Mouse (Mus musculus): ENCODE results near the gene H6pd. TPM values are rescaled to one million over a fixed set of nuclear protein-coding genes. Genes with fewer than 3 reads are reported as not detected.
"Not testable (repeated sequence)": the region's sequence is repeated elsewhere in the genome, so short reads cannot be mapped to it uniquely, and the experiment has no call there.

Gene H6pd
- polyA plus RNA-seq (2016; fragmentation: Nextera tagmentation; extraction: Ambion mirVana), result 2.8 and 3.0 TPM in 2 replicates

DNA sequence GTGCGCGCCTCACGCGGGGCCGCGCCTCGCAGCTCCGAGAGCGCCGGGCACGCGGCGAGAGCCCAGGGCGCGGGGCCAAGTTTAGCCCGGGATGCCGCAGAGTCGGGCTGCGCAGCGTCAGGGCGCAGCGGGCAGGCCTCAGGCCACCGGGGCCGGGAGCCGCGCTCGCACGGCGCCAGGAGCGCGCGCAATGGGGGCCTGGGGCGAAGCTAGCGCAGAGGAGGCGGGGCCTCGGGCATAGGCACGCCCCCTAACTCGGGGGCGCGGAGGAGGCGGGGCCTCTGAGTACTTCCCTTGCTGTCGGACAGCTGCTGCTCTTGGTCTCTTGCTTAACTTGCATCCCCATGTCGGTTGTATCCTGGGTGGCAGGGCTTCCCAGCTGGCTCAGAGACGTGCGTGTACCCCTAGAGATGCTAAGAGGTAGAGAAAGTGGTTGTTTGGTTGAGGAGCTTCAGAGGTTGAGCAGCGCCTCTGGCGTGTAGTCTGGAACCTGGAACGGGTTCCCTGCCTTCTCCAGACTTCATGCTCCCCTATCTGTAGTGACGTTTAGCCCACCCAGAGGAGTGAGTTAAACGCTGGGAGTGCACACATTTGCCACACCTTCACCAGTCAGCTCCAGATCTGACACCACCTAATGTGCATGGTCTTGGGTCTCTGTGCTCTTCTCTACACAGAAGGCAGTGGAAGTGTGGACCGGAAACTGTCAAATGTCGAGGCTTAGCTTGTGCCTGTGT lies at the start of gene H6pd:
Gene H6pd, minus strand, starts transcription at position 171 of the 734 bp plus-strand sequence.
- H3K4me3 ChIP-seq (replicated peaks), result peak within 1 kb of the TSS; percentile 70
- peak within 1 kb of the TSS; percentile 76 for H3K4me2 ChIP-seq
- ATAC-seq (ENCODE audit: low FRiP score), result peak; percentile 91
- WGBS, result 7% methylated on average over 52 of the region's 52 CpGs
- peaks cover 9% of the 10 kb centered on the region for H3K4me1 ChIP-seq
- peak within 1 kb of the TSS; percentile 85 for H3K27ac ChIP-seq
- H3K9me3 ChIP-seq, result no peaks in the 10 kb centered on the region
- peak within 1 kb of the TSS; percentile 88 for H3K9ac ChIP-seq
- peaks cover 5% of the 10 kb centered on the region; the same call in 1 of the 2 replicates for H3K27me3 ChIP-seq
- no peaks in the 10 kb centered on the region for H3K36me3 ChIP-seq (replicated peaks)

DNA sequence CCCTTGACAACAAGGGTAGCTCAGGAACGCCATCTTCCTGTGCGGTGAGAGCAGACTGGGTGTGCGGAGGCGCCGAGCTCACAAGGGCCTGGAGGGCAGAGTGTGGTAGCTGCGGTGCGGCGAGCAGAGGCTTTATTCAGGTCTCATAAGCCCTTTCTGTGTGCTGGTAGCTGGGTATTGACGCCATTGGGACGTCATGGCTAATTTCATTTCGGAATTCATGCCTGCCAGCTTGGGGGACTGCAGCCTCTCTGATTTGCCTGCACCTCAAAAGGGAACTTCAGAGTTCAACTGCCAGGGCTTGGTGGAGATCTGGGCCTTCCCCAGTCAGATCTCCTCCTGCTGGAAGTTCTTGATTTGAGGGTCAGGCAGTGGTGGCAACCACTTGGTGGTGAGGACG lies 48.9 kb upstream of the H6pd start:
- Histone ChIP-seq H3K4me3 (replicated peaks) (no peak overlapping the region), H3K27me3 (peaks cover 4% of the 10 kb centered on the region; the same call in 1 of the 2 replicates), H3K4me1 (peaks cover 6% of the 10 kb centered on the region; the same call in 1 of the 2 replicates), H3K36me3 (replicated peaks) (no peaks in the 10 kb centered on the region), H3K4me2 (no peak overlapping the region), H3K9ac (no peak overlapping the region), H3K9me3 (no peaks in the 10 kb centered on the region), H3K27ac (no peak overlapping the region)
- WGBS, result 91% methylated on average over 12 of the region's 12 CpGs
- ATAC-seq (ENCODE audit: low FRiP score), result no peak

GRCm38 (mm10) chr4:150056171-150056570 lies 47.3 kb upstream of the H6pd start:
- Histone ChIP-seq H3K4me2 (no peak overlapping the region), H3K36me3 (replicated peaks) (no peaks in the 10 kb centered on the region), H3K9me3 (no peaks in the 10 kb centered on the region), H3K27ac (no peak overlapping the region), H3K27me3 (peaks cover 13% of the 10 kb centered on the region), H3K4me1 (peaks cover 6% of the 10 kb centered on the region; the same call in 1 of the 2 replicates), H3K4me3 (replicated peaks) (no peak overlapping the region), H3K9ac (no peak overlapping the region)
- no peak for ATAC-seq (ENCODE audit: low FRiP score)
- 89% methylated on average over 7 of the region's 7 CpGs for WGBS

DNA sequence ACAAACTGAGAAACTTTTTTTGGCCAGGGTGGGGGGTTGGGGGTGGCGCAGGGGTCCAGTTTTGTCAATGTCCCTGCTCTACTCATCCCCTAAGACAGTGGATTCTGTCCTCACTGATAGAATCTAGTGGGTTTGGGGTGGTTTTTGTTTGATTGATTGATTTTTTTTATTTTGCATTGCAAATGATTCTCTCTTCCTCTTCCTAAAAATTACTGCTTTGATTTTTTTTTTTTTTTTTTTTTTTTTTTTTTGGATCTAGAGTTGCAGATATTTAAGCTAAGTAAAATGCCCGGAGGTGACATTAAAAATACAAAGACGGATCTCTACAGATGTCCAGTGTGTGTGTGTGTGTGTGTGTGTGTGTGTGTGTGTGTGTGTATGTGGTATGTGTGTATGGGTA lies 43.6 kb upstream of the H6pd start:
- Histone ChIP-seq H3K27ac (no peak overlapping the region), H3K9me3 (no peaks in the 10 kb centered on the region), H3K4me3 (replicated peaks) (no peak overlapping the region), H3K27me3 (peaks cover 51% of the 10 kb centered on the region), H3K36me3 (replicated peaks) (no peaks in the 10 kb centered on the region), H3K4me2 (no peak overlapping the region), H3K9ac (no peak overlapping the region), H3K4me1 (peaks cover 18% of the 10 kb centered on the region)
- WGBS, result 98% methylated on average over 3 of the region's 3 CpGs
- ATAC-seq (ENCODE audit: low FRiP score), result no peak

GRCm38 (mm10) chr4:150051514-150051913 lies 42.7 kb upstream of the H6pd start:
- 83% methylated on average over 8 of the region's 8 CpGs for WGBS
- H3K9ac ChIP-seq, result no peak overlapping the region
- H3K4me1 ChIP-seq, result peaks cover 20% of the 10 kb centered on the region
- no peaks in the 10 kb centered on the region for H3K36me3 ChIP-seq (replicated peaks)
- ATAC-seq (ENCODE audit: low FRiP score), result no peak
- no peak overlapping the region for H3K4me3 ChIP-seq (replicated peaks)
- H3K9me3 ChIP-seq, result no peaks in the 10 kb centered on the region
- H3K4me2 ChIP-seq, result no peak overlapping the region
- H3K27me3 ChIP-seq, result peaks cover 58% of the 10 kb centered on the region
- no peak overlapping the region for H3K27ac ChIP-seq

GRCm38 (mm10) chr4:150049564-150050226 lies 40.9 kb upstream of the H6pd start:
- no peak for ATAC-seq (ENCODE audit: low FRiP score)
- peaks cover 20% of the 10 kb centered on the region for H3K4me1 ChIP-seq
- no peak overlapping the region for H3K27ac ChIP-seq
- no peak overlapping the region for H3K4me2 ChIP-seq
- H3K9me3 ChIP-seq, result no peaks in the 10 kb centered on the region
- no peak overlapping the region for H3K4me3 ChIP-seq (replicated peaks)
- H3K9ac ChIP-seq, result no peak overlapping the region
- H3K27me3 ChIP-seq, result peaks cover 76% of the 10 kb centered on the region
- WGBS, result 22% methylated on average over 13 of the region's 13 CpGs
- no peaks in the 10 kb centered on the region for H3K36me3 ChIP-seq (replicated peaks)

DNA sequence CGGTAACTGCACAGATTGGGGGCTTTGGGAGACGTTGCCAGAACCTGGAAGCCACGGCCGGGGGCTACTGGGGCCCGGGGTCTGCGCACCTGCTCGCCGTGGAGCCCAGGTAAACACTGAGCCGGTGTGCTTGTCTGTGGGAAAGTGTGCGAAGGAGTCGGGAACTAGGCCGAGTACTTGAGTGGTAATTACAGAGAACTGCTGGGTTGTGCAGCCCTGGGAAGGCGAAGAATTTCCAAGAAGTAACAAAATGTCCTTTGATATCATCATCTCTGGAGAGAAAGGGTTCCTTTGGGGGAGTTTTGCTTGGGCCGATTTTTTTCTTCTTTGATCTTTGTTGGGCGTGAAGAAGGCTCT lies 40.3 kb upstream of the H6pd start:
- ATAC-seq (ENCODE audit: low FRiP score), result no peak; the same call in 1 of the 2 replicates
- 20% methylated on average over 15 of the region's 15 CpGs for WGBS
- Histone ChIP-seq H3K4me2 (peak overlapping the region; percentile 80), H3K27ac (no peak overlapping the region), H3K9me3 (no peaks in the 10 kb centered on the region), H3K4me1 (peaks cover 20% of the 10 kb centered on the region), H3K36me3 (replicated peaks) (no peaks in the 10 kb centered on the region), H3K9ac (peak overlapping the region; percentile 45; the same call in 1 of the 2 replicates), H3K4me3 (replicated peaks) (peak overlapping the region; percentile 44), H3K27me3 (peaks cover 80% of the 10 kb centered on the region)

DNA sequence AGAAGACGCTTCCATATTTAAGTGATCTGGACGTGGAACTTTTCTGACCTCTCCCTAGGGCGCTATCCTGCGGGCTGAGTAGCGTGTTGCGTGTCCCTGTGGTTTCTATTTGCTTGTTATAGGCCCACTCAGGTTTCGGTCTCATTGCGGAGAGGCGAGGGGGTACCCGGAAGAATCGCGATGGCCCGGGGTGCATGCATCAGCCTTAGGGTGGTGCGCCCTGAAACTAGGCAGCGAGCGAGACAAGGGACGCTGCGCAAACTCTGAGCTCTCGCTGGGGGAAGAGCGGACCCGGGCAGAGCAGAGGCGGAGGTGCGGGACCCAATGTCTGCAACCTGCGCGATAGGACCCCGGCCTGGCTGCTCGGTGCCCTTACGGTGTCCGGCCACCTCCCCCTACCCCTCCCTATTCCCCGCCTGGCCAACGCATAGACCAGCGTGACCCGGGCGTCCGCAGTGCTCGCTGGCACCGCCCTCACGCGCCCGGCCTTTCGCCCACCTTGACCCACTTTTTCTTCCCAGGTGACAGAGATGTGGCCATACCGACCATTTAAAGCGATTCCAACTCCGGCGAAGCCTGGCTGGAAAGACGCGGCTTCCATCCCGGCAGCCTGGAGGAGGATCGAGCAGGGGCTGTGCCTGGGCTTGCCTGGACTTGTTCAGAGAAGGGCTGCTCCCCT lies 39.8 kb upstream of the H6pd start:
- H3K27me3 ChIP-seq, result peaks cover 76% of the 10 kb centered on the region
- ATAC-seq (ENCODE audit: low FRiP score), result no peak
- under 1% methylated on average over 49 of the region's 49 CpGs for WGBS

GRCm38 (mm10) chr4:150048038-150048437 lies 39.2 kb upstream of the H6pd start:
- Histone ChIP-seq H3K4me3 (replicated peaks) (peak overlapping the region; percentile 44), H3K4me1 (peaks cover 20% of the 10 kb centered on the region), H3K27me3 (peaks cover 76% of the 10 kb centered on the region), H3K9ac (peak overlapping the region; percentile 45), H3K9me3 (no peaks in the 10 kb centered on the region), H3K27ac (no peak overlapping the region), H3K36me3 (replicated peaks) (no peaks in the 10 kb centered on the region), H3K4me2 (peak overlapping the region; percentile 80)
- peak; percentile 65; the same call in 1 of the 2 replicates for ATAC-seq (ENCODE audit: low FRiP score)
- WGBS, result under 1% methylated on average over 20 of the region's 20 CpGs

More for the DNA sequence above, 39.8 kb upstream of the H6pd start:
- no peak overlapping the region for H3K27ac ChIP-seq
- H3K9ac ChIP-seq, result peak overlapping the region; percentile 45
- peak overlapping the region; percentile 80 for H3K4me2 ChIP-seq
- H3K36me3 ChIP-seq (replicated peaks), result no peaks in the 10 kb centered on the region
- peak overlapping the region; percentile 44 for H3K4me3 ChIP-seq (replicated peaks)
- no peaks in the 10 kb centered on the region for H3K9me3 ChIP-seq
- peaks cover 20% of the 10 kb centered on the region for H3K4me1 ChIP-seq

DNA sequence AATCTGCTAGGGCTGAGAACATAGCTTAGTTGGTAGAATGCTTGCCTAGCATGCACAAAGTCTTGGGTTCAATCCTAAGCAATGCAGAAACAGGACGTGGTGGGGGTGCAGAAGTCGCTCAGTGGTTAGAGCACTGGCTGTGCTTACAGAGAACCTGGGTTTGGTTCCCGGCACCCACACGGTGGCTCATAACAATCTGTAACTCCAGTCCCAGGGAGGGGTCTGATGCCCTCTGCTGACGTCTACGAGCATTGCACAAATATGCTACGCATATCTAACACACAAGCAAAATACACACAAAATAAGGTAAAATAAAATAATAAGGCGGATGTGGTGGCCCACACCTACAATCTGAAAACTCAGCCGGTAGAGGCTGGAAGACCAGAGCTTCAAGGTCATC lies 34.8 kb upstream of the H6pd start:
- no peak for ATAC-seq (ENCODE audit: low FRiP score)
- H3K4me1 ChIP-seq, result peaks cover 14% of the 10 kb centered on the region
- no peaks in the 10 kb centered on the region for H3K36me3 ChIP-seq (replicated peaks)
- no peak overlapping the region for H3K4me3 ChIP-seq (replicated peaks)
- H3K27me3 ChIP-seq, result peaks cover 58% of the 10 kb centered on the region
- no peak overlapping the region for H3K4me2 ChIP-seq
- H3K9me3 ChIP-seq, result no peaks in the 10 kb centered on the region
- 93% methylated on average over 9 of the region's 9 CpGs for WGBS
- no peak overlapping the region for H3K27ac ChIP-seq
- H3K9ac ChIP-seq, result no peak overlapping the region

DNA sequence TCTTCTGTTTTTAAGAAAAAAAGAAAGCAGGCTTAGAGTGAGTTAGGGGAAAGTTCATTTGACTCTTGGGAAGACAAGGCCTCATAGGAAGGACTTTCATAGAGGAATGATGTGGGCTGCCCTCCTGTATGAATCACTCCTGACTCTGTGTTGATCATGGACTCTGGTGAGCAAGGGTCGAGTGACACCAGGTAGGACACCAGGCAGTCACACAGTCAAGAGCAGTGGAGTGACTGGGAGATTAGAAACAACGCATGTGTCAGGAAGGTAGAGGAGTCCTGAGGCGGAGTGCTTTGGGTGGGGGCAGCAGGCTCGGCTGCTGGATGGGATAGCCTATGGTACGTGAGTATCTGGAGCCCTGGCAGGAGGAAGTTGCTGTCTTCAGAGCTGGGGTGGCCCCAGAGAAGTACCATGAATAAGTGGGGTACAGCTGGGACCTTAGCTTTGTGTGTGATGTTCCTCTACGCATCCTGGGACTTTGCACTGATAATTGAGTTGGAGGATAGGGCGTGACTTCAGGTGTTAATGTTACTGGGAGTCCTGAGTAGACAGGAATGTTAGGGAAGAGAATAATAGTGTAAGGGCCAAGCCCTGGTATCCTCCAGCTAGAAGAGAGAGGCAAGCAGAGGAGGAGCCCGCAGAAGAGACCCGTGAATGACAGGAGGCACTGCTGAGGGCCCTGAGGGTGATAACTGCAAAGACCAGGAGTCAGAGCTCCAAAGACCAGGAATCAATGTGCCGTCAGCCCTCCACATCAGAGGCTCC lies 32.7 kb upstream of the H6pd start:
- Histone ChIP-seq H3K9me3 (no peaks in the 10 kb centered on the region), H3K4me3 (replicated peaks) (no peak overlapping the region), H3K4me2 (no peak overlapping the region), H3K36me3 (replicated peaks) (no peaks in the 10 kb centered on the region), H3K9ac (no peak overlapping the region), H3K4me1 (no peaks in the 10 kb centered on the region), H3K27ac (no peak overlapping the region), H3K27me3 (peaks cover 47% of the 10 kb centered on the region)
- WGBS, result 79% methylated on average over 10 of the region's 10 CpGs
- no peak for ATAC-seq (ENCODE audit: low FRiP score)

- H3K9me3 ChIP-seq; H3K36me3 ChIP-seq (replicated peaks); H3K4me3 ChIP-seq (replicated peaks); H3K4me1 ChIP-seq; H3K9ac ChIP-seq; ATAC-seq (ENCODE audit: low FRiP score); H3K27ac ChIP-seq; H3K4me2 ChIP-seq: not testable (repeated sequence)
- peaks cover 44% of the 10 kb centered on the region for H3K27me3 ChIP-seq
- 45% methylated on average over 1 of the region's 1 CpGs for WGBS
These were observed 32.0 kb upstream of the H6pd start for GRCm38 (mm10) chr4:150040856-150041255.

Measured in forebrain, embryonic 12.5 days (tissue).